12 mouse cellular contexts compared by ENCODE assay signal in genomic region chr5:115644192-115644591, GRCm38 (mm10). TPM values are rescaled to one million over a fixed set of nuclear protein-coding genes. Genes with fewer than 3 reads are reported as not detected.
DNase-seq lines count a peak whose midpoint lies in the region; ATAC-seq and TF ChIP-seq lines count a peak whose summit lies in the region.
"Had no signal": no experiment of that assay in that cellular context is flagged by ENCODE, and none has a peak within 500 bp of the region (broad histone marks: within the 10 kb centered on the region; RNA-seq: fewer than 3 reads in every experiment).

No protein-coding gene starts in this region.

- no peaks in the 10 kb centered on the region for H3K27me3 ChIP-seq in cerebellum, adult 2 months (ENCODE audit: control insufficient read depth, insufficient read depth, low read length)
- no peaks in the 10 kb centered on the region for H3K27me3 ChIP-seq in neural tube, embryonic 15.5 days (replicated peaks)
- H3K27me3 ChIP-seq in embryonic facial prominence, embryonic 10.5 days (replicated peaks; ENCODE audit: low read depth, poor library complexity, severe bottlenecking), result no peaks in the 10 kb centered on the region

- H3K9ac ChIP-seq in neural tube, embryonic 15.5 days (replicated peaks), result no peak overlapping the region

- ATAC-seq in cerebellum, adult (ENCODE audit: insufficient number of reproducible peaks, low FRiP score, low TSS enrichment), result no peak
- peak; percentile 44 for ATAC-seq in megakaryocyte progenitor cell, adult 5-6 weeks (replicated peaks; ENCODE audit: poor library complexity)
- no peak for ATAC-seq in neural tube, embryonic 15.5 days (ENCODE audit: low FRiP score)
- ATAC-seq: midbrain, embryonic 16.5 days had no signal

- WGBS in cerebellum, adult 2 months, result 69% methylated on average over 9 of the region's 9 CpGs
- WGBS in neural tube, embryonic 15.5 days, result 87% methylated on average over 9 of the region's 9 CpGs
- 90% methylated on average over 9 of the region's 9 CpGs for WGBS in embryonic facial prominence, embryonic 10.5 days

- H3K4me3 ChIP-seq in cerebellum, adult 2 months (replicated peaks; ENCODE audit: insufficient read depth, low read depth, low read length), result no peak overlapping the region
- H3K4me3 ChIP-seq in left cerebral cortex, adult 2 months, result no peak overlapping the region
- no peak overlapping the region for H3K4me3 ChIP-seq in neural tube, embryonic 15.5 days (replicated peaks)
- H3K4me3 ChIP-seq in embryonic facial prominence, embryonic 10.5 days, result no peak overlapping the region

- peak; percentile 53; the same call in 1 of the 2 replicates for TF ChIP-seq CTCF in cerebellum, adult 2 months (IDR thresholded peaks at IDR 0.05; ENCODE audit: borderline replicate concordance, insufficient read depth, low read depth, low read length)
- TF ChIP-seq CTCF in left cerebral cortex, adult 2 months (IDR thresholded peaks at IDR 0.05), result peak; percentile 31

- no peak for TF ChIP-seq POLR2A in cerebellum, adult 2 months (IDR thresholded peaks at IDR 0.05; ENCODE audit: borderline replicate concordance, insufficient read depth, low read length)

- no peaks in the 10 kb centered on the region for H3K9me3 ChIP-seq in neural tube, embryonic 15.5 days (replicated peaks)
- H3K9me3 ChIP-seq in embryonic facial prominence, embryonic 10.5 days, result no peaks in the 10 kb centered on the region

- no peak overlapping the region for H3K27ac ChIP-seq in cerebellum, adult 2 months (ENCODE audit: insufficient read depth, low read length)
- H3K27ac ChIP-seq in left cerebral cortex, adult 2 months, result no peak overlapping the region
- no peak overlapping the region for H3K27ac ChIP-seq in neural tube, embryonic 15.5 days (replicated peaks)
- H3K27ac ChIP-seq in embryonic facial prominence, embryonic 10.5 days (replicated peaks), result no peak overlapping the region

- intact Hi-C loops in left cerebral cortex, adult 2 months (cut with DNase I), result no loop called here
- intact Hi-C loops in left cerebral cortex, postnatal 10 days (cut with DNase I), result no loop called here

- peaks cover 7% of the 10 kb centered on the region; the same call in 1 of the 2 replicates for H3K4me1 ChIP-seq in cerebellum, adult 2 months (ENCODE audit: control insufficient read depth, insufficient read depth, low read length)
- no peaks in the 10 kb centered on the region for H3K4me1 ChIP-seq in neural tube, embryonic 15.5 days
- H3K4me1 ChIP-seq in embryonic facial prominence, embryonic 10.5 days, result no peaks in the 10 kb centered on the region; the same call in 1 of the 2 replicates

- H3K4me2 ChIP-seq in neural tube, embryonic 15.5 days, result no peak overlapping the region

- H3K36me3 ChIP-seq in neural tube, embryonic 15.5 days, result peaks cover 80% of the 10 kb centered on the region
- H3K36me3 ChIP-seq in embryonic facial prominence, embryonic 10.5 days (replicated peaks), result peaks cover 99% of the 10 kb centered on the region

- DNase-seq in cerebellum, adult 2 months, result no peak
- no peak for DNase-seq in left cerebral cortex, adult 2 months (ENCODE audit: extremely low spot score in 1 of 2, low spot score in 2 of 2)
- no peak for DNase-seq in left cerebral cortex, postnatal 10 days (ENCODE audit: extremely low spot score in 1 of 2, low spot score in 2 of 2)
- DNase-seq in 416B (ENCODE audit: low read depth), result peak; percentile 41
- no peak for DNase-seq in embryonic facial prominence, embryonic 10.5 days (ENCODE audit: low spot score)
- DNase-seq: adrenal gland, postnatal 36 days; cerebellum, postnatal 36 days; kidney, postnatal 4 days had no signal

RNA-seq across cellular contexts. Expression of gene Rab35, which starts 12.5 kb away (rescaled TPM):
- 86.2 and 87.8 TPM in 2 replicates for polyA plus RNA-seq in cerebellum, adult 2 months (2012; rRNA removed)
- 100 to 1,000 TPM in 1 of 2 experiments, 10 to 100 TPM in 1; 99.5 to 101 TPM for total RNA-seq in left cerebral cortex, adult 2 months (2021)
- total RNA-seq in left cerebral cortex, postnatal 10 days (2021), result 10 to 100 TPM; 91.6 to 94.6 TPM
- total RNA-seq in megakaryocyte progenitor cell, adult 5-6 weeks (2015), result 24.7 and 25.2 TPM in 2 replicates
- total RNA-seq in megakaryocyte progenitor cell, adult 5-6 weeks (2017), result 22.8 and 28.8 TPM in 2 replicates
- polyA plus RNA-seq in neural tube, embryonic 15.5 days (2015; fragmentation: Nextera tagmentation; extraction: Ambion mirVana), result 20.8 and 21.1 TPM in 2 replicates
- polyA plus RNA-seq in embryonic facial prominence, embryonic 10.5 days (2016; fragmentation: Nextera tagmentation; extraction: Ambion mirVana), result 14.9 and 15.1 TPM in 2 replicates
